Mouse (Mus musculus) forebrain, postnatal 0 days (tissue): Measurements from ENCODE around the gene Mapk1ip1l. TPM values are rescaled to one million over a fixed set of nuclear protein-coding genes. Genes with fewer than 3 reads are reported as not detected.

Experiments
- ATAC-seq: fragments of 200-750 bp; cut with Nextera tagmentation; 2 replicates; pipeline ENCODE4 v1.8.0; 2017; ENCODE audit warnings: mild to moderate bottlenecking, moderate library complexity
- DNase-seq: peaks from one replicate; pipeline ENCODE4 v3.0.0-alpha.2; 2015
- H3K27ac ChIP-seq: fragments of 300-500 bp; sonication (generic); 2 replicates; pipeline ENCODE4 v1.5.1; 2014; ENCODE audit warnings: low read depth, mild to moderate bottlenecking, antibody characterized with exemption, low read length, moderate library complexity, mixed read lengths
- H3K27me3 ChIP-seq: fragments of 300-500 bp; sonication (generic); 2 replicates; pipeline ENCODE4 v1.6.1; 2014; ENCODE audit warnings: mild to moderate bottlenecking, low read length, mixed read lengths; ENCODE audit not compliant: insufficient read depth
- H3K36me3 ChIP-seq: fragments of 300-500 bp; sonication (generic); 2 replicates; pipeline ENCODE4 v1.6.1; 2014; ENCODE audit warnings: mild to moderate bottlenecking, moderate library complexity; ENCODE audit not compliant: insufficient read depth
- H3K4me1 ChIP-seq: fragments of 300-500 bp; sonication (generic); 2 replicates; pipeline ENCODE4 v1.6.1; 2014; ENCODE audit warnings: antibody characterized with exemption; ENCODE audit not compliant: insufficient read depth
- H3K4me2 ChIP-seq: fragments of 300-500 bp; sonication (generic); 2 replicates; pipeline ENCODE4 v1.6.1; 2014; ENCODE audit warnings: low read depth, mild to moderate bottlenecking, moderate library complexity
- H3K4me3 ChIP-seq: fragments of 300-500 bp; sonication (generic); 2 replicates; pipeline ENCODE4 v1.5.1; 2014; ENCODE audit warnings: low read depth, low read length, mixed read lengths
- H3K9ac ChIP-seq: fragments of 300-500 bp; sonication (generic); 2 replicates; pipeline ENCODE4 v1.6.1; 2014; ENCODE audit warnings: mild to moderate bottlenecking
- H3K9me3 ChIP-seq: fragments of 300-500 bp; sonication (generic); 2 replicates; pipeline ENCODE4 v1.6.1; 2016; ENCODE audit warnings: low read length
- CTCF ChIP-seq: sonication (generic); IDR thresholded peaks from 2 replicates; pipeline ENCODE4 v1.5.1; 2016; ENCODE audit warnings: antibody characterized with exemption, control low read depth, low read depth
- WGBS: fragments of 180-500 bp; shearing (Covaris S2); extraction: QIAGEN DNeasy Blood & Tissue Kit; methylation state at CpG from one replicate; pipeline ENCODE4 v1.1.7; 2014; 5-methylcytosine and 5-hydroxymethylcytosine counted together
- polyA plus RNA-seq: library from polyadenylated mRNA; unstranded; fragments of >200 nt; fragmentation: Nextera tagmentation; extraction: Ambion mirVana; gene quantifications from 2 replicates; pipeline ENCODE4 v1.2.1, GENCODE M21; 2015
- total RNA-seq: library from RNA; depleted of rRNA; stranded (reverse); fragments of >200 nt; gene quantifications from 2 replicates; pipeline ENCODE4 v1.2.3, GENCODE M21; 2014

The Mapk1ip1l gene
- total and polyA plus RNA-seq, 2 experiments from 2014 or later = 36.7 to 60.4 TPM

DNA sequence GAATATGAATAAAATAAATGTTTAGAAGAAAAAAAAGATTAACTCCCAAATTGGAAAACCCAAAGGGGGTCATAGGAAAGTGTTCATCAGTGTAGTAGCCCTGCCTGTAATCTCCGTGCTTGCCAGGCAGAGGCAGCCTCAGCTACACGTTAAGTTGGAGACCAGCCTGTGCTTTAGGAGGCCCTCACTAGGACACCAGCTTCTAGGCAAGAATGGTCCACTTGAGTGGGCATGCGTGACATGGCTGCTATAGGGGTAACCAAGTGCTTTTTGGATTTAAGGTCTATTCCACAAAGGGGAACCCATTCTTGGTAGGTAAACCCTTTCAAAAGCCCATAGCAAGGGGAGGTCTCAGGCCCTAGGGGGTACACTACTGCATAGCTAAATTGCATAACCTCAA, 22.6 kb upstream of the Mapk1ip1l start:
- Histone ChIP-seq H3K4me2 (peak overlapping the region; percentile 71), H3K9ac (no peak overlapping the region), H3K4me1 (0 out of 2 replicates have a peak, but pooled peaks cover 3% of the 10 kb centered on the region), H3K27ac (no peak overlapping the region), H3K4me3 (0 out of 2 replicates have a peak overlapping the region, but pooled peaks have one; percentile 95), H3K9me3 (no peaks in the 10 kb centered on the region), H3K36me3 (no peaks in the 10 kb centered on the region), H3K27me3 (no peaks in the 10 kb centered on the region)
- DNase-seq (no peak), ATAC-seq (no peak)
- WGBS = 16% methylated on average over 3 of the region's 3 CpGs
- 0 out of 2 replicates have a peak, but pooled peaks have one; percentile 3 for TF ChIP-seq CTCF

- peak; percentile 8; the same call in 1 of the 2 replicates for ATAC-seq
- peak; percentile 31 for DNase-seq
- no peak for TF ChIP-seq CTCF
- H3K9me3 ChIP-seq = no peaks in the 10 kb centered on the region
- WGBS = 2% methylated on average over 22 of the region's 22 CpGs
- H3K4me1 ChIP-seq = 0 out of 2 replicates have a peak, but pooled peaks cover 3% of the 10 kb centered on the region
- H3K36me3 ChIP-seq = no peaks in the 10 kb centered on the region
- no peaks in the 10 kb centered on the region for H3K27me3 ChIP-seq
- H3K9ac ChIP-seq = peak overlapping the region; percentile 85
- peak overlapping the region; percentile 71 for H3K4me2 ChIP-seq
- peak overlapping the region; percentile 95 for H3K4me3 ChIP-seq
- H3K27ac ChIP-seq = peak overlapping the region; percentile 87
Observed at GRCm38 (mm10) chr14:47276036-47276603, 21.9 kb upstream of the Mapk1ip1l start.

- Histone ChIP-seq H3K4me3 (peak within 1 kb of the TSS; percentile 95), H3K27ac (peak within 1 kb of the TSS; percentile 87), H3K9ac (peak within 1 kb of the TSS; percentile 85), H3K4me1 (0 out of 2 replicates have a peak, but pooled peaks cover 3% of the 10 kb centered on the region), H3K36me3 (no peaks in the 10 kb centered on the region), H3K27me3 (no peaks in the 10 kb centered on the region), H3K4me2 (peak within 1 kb of the TSS; percentile 71), H3K9me3 (no peaks in the 10 kb centered on the region)
- peak; percentile 1; the same call in 1 of the 2 replicates for TF ChIP-seq CTCF
- WGBS = 3% methylated on average over 77 of the region's 77 CpGs
- ATAC-seq (peak; percentile 98), DNase-seq (peak; percentile 94)
Observed at GRCm38 (mm10) chr14:47276637-47277393, 21.3 kb upstream of the Mapk1ip1l start, which contains the start of the genes Wdhd1 and Socs4. Gene Wdhd1, minus strand, starts transcription at chr14:47276857. Gene Socs4, plus strand, starts transcription at chr14:47276931.

DNA sequence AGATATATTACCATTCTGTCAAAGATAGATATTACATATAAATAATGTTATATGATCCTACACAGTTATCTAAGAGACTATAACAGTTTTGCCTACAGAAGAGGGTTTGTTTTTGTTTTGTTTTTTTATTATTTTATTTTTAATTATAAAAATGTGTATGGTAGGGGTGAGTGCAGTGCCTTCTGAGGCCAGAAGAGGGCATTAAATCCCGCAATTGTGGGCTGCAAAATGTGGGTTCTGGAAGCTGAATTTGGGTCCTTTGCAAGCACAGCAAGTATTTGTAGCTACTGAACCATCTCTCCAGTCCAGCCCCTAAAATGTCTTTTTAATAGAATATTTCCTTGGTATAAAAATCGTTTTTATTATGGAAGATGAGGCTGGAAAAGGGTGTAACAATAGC, 19.0 kb upstream of the Mapk1ip1l start:
- Histone ChIP-seq H3K27ac (no peak overlapping the region), H3K9ac (no peak overlapping the region), H3K27me3 (no peaks in the 10 kb centered on the region), H3K9me3 (no peaks in the 10 kb centered on the region), H3K36me3 (no peaks in the 10 kb centered on the region), H3K4me1 (0 out of 2 replicates have a peak, but pooled peaks cover 3% of the 10 kb centered on the region), H3K4me3 (no peak overlapping the region), H3K4me2 (no peak overlapping the region)
- no peak for DNase-seq
- 91% methylated on average over 2 of the region's 2 CpGs for WGBS
- peak; percentile 18; the same call in 1 of the 2 replicates for TF ChIP-seq CTCF
- ATAC-seq = no peak

DNA sequence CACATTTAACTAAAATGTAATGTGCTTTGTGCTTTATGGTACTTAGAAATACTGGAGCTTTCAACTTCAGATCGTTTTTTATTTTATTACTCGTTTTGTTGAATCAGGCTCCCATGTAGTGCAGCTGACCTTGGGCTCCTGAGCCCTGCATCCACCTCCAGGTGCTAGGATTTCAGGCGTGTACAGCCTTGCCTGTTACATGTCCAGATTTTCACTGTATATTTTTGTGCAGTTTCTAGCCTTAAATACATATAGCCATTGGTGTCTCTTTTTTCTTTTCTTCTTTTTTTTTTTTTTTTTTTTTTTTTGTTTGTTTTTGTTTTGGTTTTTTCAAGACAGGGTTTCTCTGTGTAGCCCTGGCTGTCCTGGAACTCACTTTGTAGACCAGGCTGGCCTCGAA, 16.5 kb upstream of the Mapk1ip1l start:
- ATAC-seq = no peak
- Histone ChIP-seq H3K4me1 (no peaks in the 10 kb centered on the region), H3K36me3 (no peaks in the 10 kb centered on the region), H3K4me2 (no peak overlapping the region), H3K4me3 (no peak overlapping the region), H3K27ac (no peak overlapping the region), H3K9ac (no peak overlapping the region), H3K9me3 (no peaks in the 10 kb centered on the region), H3K27me3 (no peaks in the 10 kb centered on the region)
- 96% methylated on average over 4 of the region's 4 CpGs for WGBS
- no peak for TF ChIP-seq CTCF
- no peak for DNase-seq

DNA sequence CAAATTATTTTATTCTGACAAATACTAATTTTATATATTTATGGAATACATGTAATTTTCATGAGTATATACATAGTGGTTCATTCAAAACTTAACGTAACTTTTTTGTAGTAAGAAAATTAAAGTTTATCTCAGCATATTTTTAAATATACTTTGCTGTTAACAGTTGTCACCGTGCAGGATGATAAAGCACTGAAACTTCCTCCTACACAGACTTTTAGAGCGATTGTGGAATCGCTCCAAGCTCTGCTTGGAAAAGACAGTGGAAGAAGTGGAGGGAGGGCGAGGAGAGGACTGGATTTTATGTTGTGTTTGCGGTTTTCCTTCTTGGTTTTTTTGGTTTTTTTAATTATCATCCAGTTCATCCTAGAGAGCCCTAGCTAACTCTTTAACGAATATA, 14.5 kb upstream of the Mapk1ip1l start:
- TF ChIP-seq CTCF = no peak
- 84% methylated on average over 7 of the region's 7 CpGs for WGBS
- ATAC-seq (no peak), DNase-seq (no peak)
- no peaks in the 10 kb centered on the region for H3K4me1 ChIP-seq
- no peak overlapping the region for H3K27ac ChIP-seq
- H3K27me3 ChIP-seq = no peaks in the 10 kb centered on the region
- no peaks in the 10 kb centered on the region for H3K9me3 ChIP-seq
- no peak overlapping the region for H3K4me3 ChIP-seq
- no peak overlapping the region for H3K9ac ChIP-seq
- no peaks in the 10 kb centered on the region for H3K36me3 ChIP-seq
- H3K4me2 ChIP-seq = no peak overlapping the region

GRCm38 (mm10) chr14:47285271-47285670, 12.8 kb upstream of the Mapk1ip1l start:
- no peaks in the 10 kb centered on the region for H3K9me3 ChIP-seq
- TF ChIP-seq CTCF = no peak
- DNase-seq = no peak
- 93% methylated on average over 2 of the region's 2 CpGs for WGBS
- H3K4me1 ChIP-seq = no peaks in the 10 kb centered on the region
- no peak overlapping the region for H3K27ac ChIP-seq
- H3K4me2 ChIP-seq = no peak overlapping the region
- H3K9ac ChIP-seq = no peak overlapping the region
- H3K36me3 ChIP-seq = peaks cover 3% of the 10 kb centered on the region; the same call in 1 of the 2 replicates
- H3K27me3 ChIP-seq = no peaks in the 10 kb centered on the region
- no peak for ATAC-seq
- no peak overlapping the region for H3K4me3 ChIP-seq
